Mouse (Mus musculus) forebrain, embryonic 16.5 days (tissue): ENCODE data around the gene Ccdc73. TPM values are rescaled to one million over a fixed set of nuclear protein-coding genes. Genes with fewer than 3 reads are reported as not detected.

Experiments
- ATAC-seq: fragments of 200-750 bp; cut with Nextera tagmentation; 2 replicates; pipeline ENCODE4 v1.8.0; 2017; ENCODE audit warnings: mild to moderate bottlenecking, moderate library complexity
- H3K27ac ChIP-seq: fragments of 300-500 bp; sonication (generic); 2 replicates; pipeline ENCODE4 v1.5.1; 2014; ENCODE audit warnings: low read length, control low read depth
- H3K27me3 ChIP-seq: fragments of 300-500 bp; sonication (generic); replicated peaks from 2 replicates; pipeline ENCODE4 v1.6.1; 2014; ENCODE audit warnings: low read length; ENCODE audit not compliant: control insufficient read depth, insufficient read depth
- H3K36me3 ChIP-seq: fragments of 300-500 bp; sonication (generic); 2 replicates; pipeline ENCODE4 v1.6.1; 2014; ENCODE audit not compliant: control insufficient read depth, insufficient read depth
- H3K4me1 ChIP-seq: fragments of 300-500 bp; sonication (generic); replicated peaks from 2 replicates; pipeline ENCODE4 v1.6.1; 2014; ENCODE audit warnings: low read length; ENCODE audit not compliant: control insufficient read depth, insufficient read depth
- H3K4me2 ChIP-seq: fragments of 300-500 bp; sonication (generic); 2 replicates; pipeline ENCODE4 v1.6.1; 2014; ENCODE audit warnings: mild to moderate bottlenecking, low read length, control low read depth
- H3K4me3 ChIP-seq: fragments of 300-500 bp; sonication (generic); replicated peaks from 2 replicates; pipeline ENCODE4 v1.5.1; 2014; ENCODE audit warnings: mild to moderate bottlenecking, low read length, control low read depth
- H3K9ac ChIP-seq: fragments of 300-500 bp; sonication (generic); replicated peaks from 2 replicates; pipeline ENCODE4 v1.6.1; 2014; ENCODE audit warnings: low read depth, low read length, control low read depth
- H3K9me3 ChIP-seq: fragments of 300-500 bp; sonication (generic); 2 replicates; pipeline ENCODE4 v1.6.1; 2016; ENCODE audit warnings: low read length; ENCODE audit not compliant: control insufficient read depth
- WGBS: fragments of 180-500 bp; shearing (Covaris S2); extraction: QIAGEN DNeasy Blood & Tissue Kit; methylation state at CpG from one replicate; pipeline ENCODE4 v1.1.7; 2014; 5-methylcytosine and 5-hydroxymethylcytosine counted together
- polyA plus RNA-seq: library from polyadenylated mRNA; unstranded; fragments of >200 nt; fragmentation: Nextera tagmentation; extraction: Ambion mirVana; gene quantifications from 2 replicates; pipeline ENCODE4 v1.2.1, GENCODE M21; 2015

The Ccdc73 gene
- polyA plus RNA-seq, 1 experiment from 2014 or later: 5.3 TPM

GRCm38 (mm10) chr2:104915709-104916108 is 48.1 kb downstream of the Ccdc73 start:
- H3K27ac ChIP-seq: no peak overlapping the region
- WGBS: 87% methylated on average over 3 of the region's 3 CpGs
- no peaks in the 10 kb centered on the region for H3K36me3 ChIP-seq
- ATAC-seq: no peak
- H3K27me3 ChIP-seq: no peaks in the 10 kb centered on the region
- no peak overlapping the region for H3K9ac ChIP-seq
- H3K9me3 ChIP-seq: no peaks in the 10 kb centered on the region
- no peaks in the 10 kb centered on the region for H3K4me1 ChIP-seq
- H3K4me2 ChIP-seq: no peak overlapping the region
- H3K4me3 ChIP-seq: no peak overlapping the region

- H3K27me3 ChIP-seq: no peaks in the 10 kb centered on the region
- 71% methylated on average over 1 of the region's 1 CpGs for WGBS
- no peak overlapping the region for H3K9ac ChIP-seq
- H3K4me3 ChIP-seq: no peak overlapping the region
- no peak overlapping the region for H3K27ac ChIP-seq
- no peaks in the 10 kb centered on the region for H3K9me3 ChIP-seq
- no peaks in the 10 kb centered on the region for H3K4me1 ChIP-seq
- H3K36me3 ChIP-seq: no peaks in the 10 kb centered on the region
- ATAC-seq: no peak
- H3K4me2 ChIP-seq: no peak overlapping the region
These were observed 96.9 kb downstream of the Ccdc73 start for GRCm38 (mm10) chr2:104964492-104964891.

- no peaks in the 10 kb centered on the region for H3K9me3 ChIP-seq
- no peak for ATAC-seq
- 0% methylated on average over 2 of the region's 2 CpGs for WGBS
- H3K9ac ChIP-seq: no peak overlapping the region
- no peak overlapping the region for H3K4me2 ChIP-seq
- no peak overlapping the region for H3K27ac ChIP-seq
- no peaks in the 10 kb centered on the region for H3K4me1 ChIP-seq
- H3K27me3 ChIP-seq: no peaks in the 10 kb centered on the region
- H3K4me3 ChIP-seq: no peak overlapping the region
- no peaks in the 10 kb centered on the region for H3K36me3 ChIP-seq
These were observed 114.1 kb downstream of the Ccdc73 start for GRCm38 (mm10) chr2:104981712-104982111.

GRCm38 (mm10) chr2:104985796-104986195 is 118.2 kb downstream of the Ccdc73 start:
- Histone ChIP-seq H3K4me2 (no peak overlapping the region), H3K36me3 (no peaks in the 10 kb centered on the region), H3K4me1 (no peaks in the 10 kb centered on the region), H3K27me3 (no peaks in the 10 kb centered on the region), H3K4me3 (no peak overlapping the region), H3K27ac (no peak overlapping the region), H3K9ac (no peak overlapping the region), H3K9me3 (no peaks in the 10 kb centered on the region)
- WGBS: 64% methylated on average over 3 of the region's 3 CpGs
- ATAC-seq: no peak

- Histone ChIP-seq H3K4me3 (no peak overlapping the region), H3K36me3 (no peaks in the 10 kb centered on the region), H3K27ac (no peak overlapping the region), H3K4me2 (no peak overlapping the region), H3K9me3 (no peaks in the 10 kb centered on the region), H3K9ac (no peak overlapping the region), H3K4me1 (no peaks in the 10 kb centered on the region), H3K27me3 (no peaks in the 10 kb centered on the region)
- WGBS: 90% methylated on average over 1 of the region's 1 CpGs
- no peak for ATAC-seq
These were observed 121.4 kb downstream of the Ccdc73 start for GRCm38 (mm10) chr2:104988974-104989373.

GRCm38 (mm10) chr2:104994436-104994835 is 126.8 kb downstream of the Ccdc73 start:
- H3K4me3 ChIP-seq: no peak overlapping the region
- 81% methylated on average over 2 of the region's 2 CpGs for WGBS
- ATAC-seq: no peak
- no peak overlapping the region for H3K4me2 ChIP-seq
- H3K27ac ChIP-seq: no peak overlapping the region
- H3K9ac ChIP-seq: no peak overlapping the region
- H3K4me1 ChIP-seq: no peaks in the 10 kb centered on the region
- no peaks in the 10 kb centered on the region for H3K9me3 ChIP-seq
- H3K36me3 ChIP-seq: peaks cover 5% of the 10 kb centered on the region; the same call in 1 of the 2 replicates
- H3K27me3 ChIP-seq: no peaks in the 10 kb centered on the region

- peaks cover 7% of the 10 kb centered on the region; the same call in 1 of the 2 replicates for H3K36me3 ChIP-seq
- no peaks in the 10 kb centered on the region for H3K9me3 ChIP-seq
- H3K9ac ChIP-seq: no peak overlapping the region
- ATAC-seq: no peak
- no peak overlapping the region for H3K27ac ChIP-seq
- H3K4me3 ChIP-seq: no peak overlapping the region
- H3K4me1 ChIP-seq: no peaks in the 10 kb centered on the region
- H3K27me3 ChIP-seq: no peaks in the 10 kb centered on the region
- H3K4me2 ChIP-seq: no peak overlapping the region
- WGBS: 91% methylated on average over 3 of the region's 3 CpGs
These were observed 128.6 kb downstream of the Ccdc73 start for GRCm38 (mm10) chr2:104996201-104996600.

GRCm38 (mm10) chr2:105007236-105007635 is 139.6 kb downstream of the Ccdc73 start:
- Histone ChIP-seq H3K27ac (no peak overlapping the region), H3K36me3 (peaks cover 51% of the 10 kb centered on the region), H3K4me3 (no peak overlapping the region), H3K4me1 (no peaks in the 10 kb centered on the region), H3K4me2 (no peak overlapping the region), H3K9ac (no peak overlapping the region), H3K9me3 (no peaks in the 10 kb centered on the region), H3K27me3 (no peaks in the 10 kb centered on the region)
- ATAC-seq: no peak

- H3K4me1 ChIP-seq: peaks cover 12% of the 10 kb centered on the region
- ATAC-seq: peak; percentile 78
- H3K4me2 ChIP-seq: peak overlapping the region; percentile 93
- H3K36me3 ChIP-seq: peaks cover 10% of the 10 kb centered on the region; the same call in 1 of the 2 replicates
- under 1% methylated on average over 43 of the region's 43 CpGs for WGBS
- peak overlapping the region; percentile 90 for H3K9ac ChIP-seq
- H3K27me3 ChIP-seq: no peaks in the 10 kb centered on the region
- peak overlapping the region; percentile 98 for H3K4me3 ChIP-seq
- no peaks in the 10 kb centered on the region for H3K9me3 ChIP-seq
- peak overlapping the region; percentile 84 for H3K27ac ChIP-seq
These were observed 148.8 kb downstream of the Ccdc73 start for GRCm38 (mm10) chr2:105016192-105016966.
